Comparison of ENCODE assay signal across 24 mouse cellular contexts in genomic region chr5:134974921-134975320, GRCm38 (mm10). TPM values are rescaled to one million over a fixed set of nuclear protein-coding genes. Genes with fewer than 3 reads are reported as not detected.
DNase-seq lines count a peak whose midpoint lies in the region; ATAC-seq and TF ChIP-seq lines count a peak whose summit lies in the region.
"Had no signal": no experiment of that assay in that cellular context is flagged by ENCODE, and none has a peak within 500 bp of the region (broad histone marks: within the 10 kb centered on the region; RNA-seq: fewer than 3 reads in every experiment).

No protein-coding gene starts in this region.

- H3K36me3 ChIP-seq in heart, embryonic 12.5 days: no peaks in the 10 kb centered on the region
- H3K36me3 ChIP-seq in lung, embryonic 15.5 days: no peaks in the 10 kb centered on the region
- H3K36me3 ChIP-seq in liver, embryonic 12.5 days: no peaks in the 10 kb centered on the region
- H3K36me3 ChIP-seq in liver, postnatal 0 days (replicated peaks; ENCODE audit: insufficient read depth, low read length): no peaks in the 10 kb centered on the region
- H3K36me3 ChIP-seq in hindbrain, embryonic 10.5 days: no peaks in the 10 kb centered on the region
- H3K36me3 ChIP-seq: embryonic facial prominence, embryonic 15.5 days; forebrain, embryonic 10.5 days; hindbrain, embryonic 13.5 days had no signal

- H3K4me3 ChIP-seq in heart, embryonic 12.5 days: no peak overlapping the region
- no peak overlapping the region for H3K4me3 ChIP-seq in lung, embryonic 15.5 days
- no peak overlapping the region for H3K4me3 ChIP-seq in liver, embryonic 12.5 days
- H3K4me3 ChIP-seq in liver, postnatal 0 days (ENCODE audit: low read depth, low read length): no peak overlapping the region
- no peak overlapping the region for H3K4me3 ChIP-seq in hindbrain, embryonic 10.5 days
- H3K4me3 ChIP-seq: embryonic facial prominence, embryonic 15.5 days; forebrain, embryonic 10.5 days; gastrocnemius, adult 2 months; hindbrain, embryonic 13.5 days had no signal

- peaks cover 14% of the 10 kb centered on the region for H3K4me1 ChIP-seq in heart, embryonic 12.5 days (replicated peaks)
- H3K4me1 ChIP-seq in lung, embryonic 15.5 days: peaks cover 23% of the 10 kb centered on the region
- H3K4me1 ChIP-seq in liver, embryonic 12.5 days: peaks cover 52% of the 10 kb centered on the region
- peaks cover 25% of the 10 kb centered on the region for H3K4me1 ChIP-seq in liver, postnatal 0 days (ENCODE audit: insufficient read depth)
- H3K4me1 ChIP-seq in hindbrain, embryonic 10.5 days (replicated peaks): no peaks in the 10 kb centered on the region
- H3K4me1 ChIP-seq: embryonic facial prominence, embryonic 15.5 days; forebrain, embryonic 10.5 days; hindbrain, embryonic 13.5 days had no signal

- peak overlapping the region; percentile 35 for H3K4me2 ChIP-seq in heart, embryonic 12.5 days
- no peak overlapping the region for H3K4me2 ChIP-seq in lung, embryonic 15.5 days
- H3K4me2 ChIP-seq in liver, embryonic 12.5 days: peak overlapping the region; percentile 56
- H3K4me2 ChIP-seq in liver, postnatal 0 days (ENCODE audit: low read depth, low read length): 0 out of 2 replicates have a peak overlapping the region, but pooled peaks have one; percentile 26
- H3K4me2 ChIP-seq: embryonic facial prominence, embryonic 15.5 days; hindbrain, embryonic 13.5 days had no signal

- TF ChIP-seq EP300 in liver, postnatal 0 days (IDR thresholded peaks at IDR 0.05; ENCODE audit: low read depth): no peak

- H3K27me3 ChIP-seq in heart, embryonic 12.5 days (replicated peaks): no peaks in the 10 kb centered on the region
- no peaks in the 10 kb centered on the region for H3K27me3 ChIP-seq in lung, embryonic 15.5 days
- no peaks in the 10 kb centered on the region for H3K27me3 ChIP-seq in liver, embryonic 12.5 days (replicated peaks)
- H3K27me3 ChIP-seq in liver, postnatal 0 days (ENCODE audit: insufficient read depth, low read length): no peaks in the 10 kb centered on the region
- no peaks in the 10 kb centered on the region for H3K27me3 ChIP-seq in hindbrain, embryonic 10.5 days (ENCODE audit: insufficient read depth, poor library complexity, severe bottlenecking)
- H3K27me3 ChIP-seq: embryonic facial prominence, embryonic 15.5 days; hindbrain, embryonic 13.5 days had no signal

- H3K9ac ChIP-seq in heart, embryonic 12.5 days: no peak overlapping the region
- no peak overlapping the region for H3K9ac ChIP-seq in lung, embryonic 15.5 days
- 0 out of 2 replicates have a peak overlapping the region, but pooled peaks have one; percentile 27 for H3K9ac ChIP-seq in liver, embryonic 12.5 days
- H3K9ac ChIP-seq in liver, postnatal 0 days (replicated peaks): no peak overlapping the region
- H3K9ac ChIP-seq: embryonic facial prominence, embryonic 15.5 days; hindbrain, embryonic 13.5 days had no signal

- no peaks in the 10 kb centered on the region for H3K9me3 ChIP-seq in heart, embryonic 12.5 days (replicated peaks)
- H3K9me3 ChIP-seq in lung, embryonic 15.5 days: no peaks in the 10 kb centered on the region
- no peaks in the 10 kb centered on the region for H3K9me3 ChIP-seq in liver, embryonic 12.5 days (replicated peaks)
- no peaks in the 10 kb centered on the region for H3K9me3 ChIP-seq in liver, postnatal 0 days (ENCODE audit: low read length)
- H3K9me3 ChIP-seq in hindbrain, embryonic 10.5 days: no peaks in the 10 kb centered on the region
- H3K9me3 ChIP-seq: embryonic facial prominence, embryonic 15.5 days; forebrain, embryonic 10.5 days; hindbrain, embryonic 13.5 days had no signal

- no peak for DNase-seq in heart, postnatal 4 days
- no peak for DNase-seq in lung, postnatal 25 days (ENCODE audit: low spot score)
- DNase-seq in liver, postnatal 0 days: no peak
- no peak for DNase-seq in hindbrain, embryonic 10.5 days (ENCODE audit: low spot score)
- no peak for DNase-seq in urinary bladder, postnatal 25 days (ENCODE audit: low spot score)
- DNase-seq: adrenal gland, adult 2 months; adrenal gland, postnatal 25 days; cerebellum, adult 2 months; cerebellum, postnatal 10 days; embryo, embryonic 11 days; gastrocnemius, adult 2 months; gastrocnemius, postnatal 25 days; heart, postnatal 36 days had no signal

- WGBS in heart, embryonic 12.5 days: 44% methylated on average over 2 of the region's 2 CpGs
- WGBS in lung, embryonic 15.5 days: 32% methylated on average over 2 of the region's 2 CpGs
- WGBS in liver, embryonic 12.5 days (ENCODE audit: insufficient replicate concordance): 19% methylated on average over 2 of the region's 2 CpGs
- 30% methylated on average over 2 of the region's 2 CpGs for WGBS in liver, postnatal 0 days (ENCODE audit: insufficient replicate concordance)
- 59% methylated on average over 2 of the region's 2 CpGs for WGBS in hindbrain, embryonic 10.5 days

- ATAC-seq in heart, embryonic 12.5 days (ENCODE audit: insufficient number of reproducible peaks, low FRiP score): no peak
- ATAC-seq in lung, embryonic 15.5 days (ENCODE audit: borderline replicate concordance, extremely low read depth, low FRiP score, low TSS enrichment): no peak
- ATAC-seq in liver, embryonic 12.5 days: no peak
- ATAC-seq in liver, postnatal 0 days: no peak
- ATAC-seq: forebrain, embryonic 14.5 days; hindbrain, postnatal 0 days had no signal

- no peak for TF ChIP-seq CTCF in liver, postnatal 0 days (IDR thresholded peaks at IDR 0.05; ENCODE audit: low read depth)

- peak overlapping the region; percentile 51; the same call in 1 of the 2 replicates for H3K27ac ChIP-seq in heart, embryonic 12.5 days (ENCODE audit: poor library complexity, severe bottlenecking)
- peak overlapping the region; percentile 84 for H3K27ac ChIP-seq in lung, embryonic 15.5 days
- peak overlapping the region; percentile 59 for H3K27ac ChIP-seq in liver, embryonic 12.5 days
- no peak overlapping the region for H3K27ac ChIP-seq in liver, postnatal 0 days (ENCODE audit: low read depth)
- no peak overlapping the region for H3K27ac ChIP-seq in hindbrain, embryonic 10.5 days
- H3K27ac ChIP-seq: embryonic facial prominence, embryonic 15.5 days; forebrain, embryonic 10.5 days; gastrocnemius, adult 2 months; hindbrain, embryonic 13.5 days; hindbrain, postnatal 0 days had no signal

RNA-seq across cellular contexts. Expression of gene Cldn3, which starts 11.1 kb away (rescaled TPM):
- 2.5 and 3.2 TPM in 2 replicates for polyA plus RNA-seq in heart, embryonic 12.5 days (2016; fragmentation: Nextera tagmentation; extraction: Ambion mirVana)
- total RNA-seq in heart, postnatal 4 days (2021): under 1 TPM; 0.71 to 0.77 TPM
- 241 and 259 TPM in 2 replicates for polyA plus RNA-seq in lung, embryonic 15.5 days (2015; fragmentation: Nextera tagmentation; extraction: Ambion mirVana)
- 0.55 and 0.57 TPM in 2 replicates for polyA plus RNA-seq in liver, embryonic 12.5 days (2016; fragmentation: Nextera tagmentation; extraction: Ambion mirVana)
- 65.0 and 73.7 TPM in 2 replicates for polyA plus RNA-seq in liver, postnatal 0 days (2015; fragmentation: Nextera tagmentation; extraction: Ambion mirVana)
- 7.9 and 16.3 TPM in 2 replicates for polyA plus RNA-seq in hindbrain, embryonic 10.5 days (2016; fragmentation: Nextera tagmentation; extraction: Ambion mirVana)
- total RNA-seq: CH12.LX; gastrocnemius, adult 2 months; granulocyte monocyte progenitor cell, adult 5-6 weeks had no signal

RNA-seq across cellular contexts. Expression of gene Cldn4, which starts 28.2 kb away (rescaled TPM):
- polyA plus RNA-seq in heart, embryonic 12.5 days (2016; fragmentation: Nextera tagmentation; extraction: Ambion mirVana): 1.0 and 1.1 TPM in 2 replicates
- total RNA-seq in heart, postnatal 4 days (2021): under 1 TPM in 1 of 2 experiments, not detected in 1; 0.14 TPM
- polyA plus RNA-seq in lung, embryonic 15.5 days (2015; fragmentation: Nextera tagmentation; extraction: Ambion mirVana): 31.7 and 34.3 TPM in 2 replicates
- 0.28 and 0.49 TPM in 2 replicates for polyA plus RNA-seq in liver, embryonic 12.5 days (2016; fragmentation: Nextera tagmentation; extraction: Ambion mirVana)
- polyA plus RNA-seq in liver, postnatal 0 days (2015; fragmentation: Nextera tagmentation; extraction: Ambion mirVana): 0.13 and 0.32 TPM in 2 replicates
- 9.9 and 11.0 TPM in 2 replicates for polyA plus RNA-seq in hindbrain, embryonic 10.5 days (2016; fragmentation: Nextera tagmentation; extraction: Ambion mirVana)
- total RNA-seq: adrenal gland, adult 2 months; adrenal gland, postnatal 25 days; gastrocnemius, adult 2 months; gastrocnemius, postnatal 25 days; granulocyte monocyte progenitor cell, adult 5-6 weeks; heart, postnatal 36 days; hindbrain, postnatal 0 days had no signal
- polyA plus RNA-seq: adrenal gland, adult 2 months; erythroblast, embryonic 14.5 days; forebrain, embryonic 14.5 days; hindbrain, embryonic 13.5 days; hindbrain, postnatal 0 days had no signal

RNA-seq across cellular contexts. Expression of gene Abhd11, which starts 34.0 kb away (rescaled TPM):
- 58.1 and 58.3 TPM in 2 replicates for polyA plus RNA-seq in heart, embryonic 12.5 days (2016; fragmentation: Nextera tagmentation; extraction: Ambion mirVana)
- total RNA-seq in heart, postnatal 4 days (2021): 10 to 100 TPM; 55.0 to 59.6 TPM
- polyA plus RNA-seq in lung, embryonic 15.5 days (2015; fragmentation: Nextera tagmentation; extraction: Ambion mirVana): 66.7 and 66.9 TPM in 2 replicates
- 39.1 and 45.3 TPM in 2 replicates for polyA plus RNA-seq in liver, embryonic 12.5 days (2016; fragmentation: Nextera tagmentation; extraction: Ambion mirVana)
- 47.9 and 49.2 TPM in 2 replicates for polyA plus RNA-seq in liver, postnatal 0 days (2015; fragmentation: Nextera tagmentation; extraction: Ambion mirVana)
- 42.2 and 43.6 TPM in 2 replicates for polyA plus RNA-seq in hindbrain, embryonic 10.5 days (2016; fragmentation: Nextera tagmentation; extraction: Ambion mirVana)

RNA-seq across cellular contexts. Expression of gene Mettl27, which starts 42.8 kb away (rescaled TPM):
- 8.6 and 11.1 TPM in 2 replicates for polyA plus RNA-seq in heart, embryonic 12.5 days (2016; fragmentation: Nextera tagmentation; extraction: Ambion mirVana)
- total RNA-seq in heart, postnatal 4 days (2021): 1 to 10 TPM; 6.2 to 7.1 TPM
- polyA plus RNA-seq in lung, embryonic 15.5 days (2015; fragmentation: Nextera tagmentation; extraction: Ambion mirVana): 24.7 TPM in 2 replicates
- polyA plus RNA-seq in liver, embryonic 12.5 days (2016; fragmentation: Nextera tagmentation; extraction: Ambion mirVana): 8.5 and 9.8 TPM in 2 replicates
- 17.3 and 21.7 TPM in 2 replicates for polyA plus RNA-seq in liver, postnatal 0 days (2015; fragmentation: Nextera tagmentation; extraction: Ambion mirVana)
- 12.0 and 12.6 TPM in 2 replicates for polyA plus RNA-seq in hindbrain, embryonic 10.5 days (2016; fragmentation: Nextera tagmentation; extraction: Ambion mirVana)

RNA-seq across cellular contexts. Expression of gene Stx1a, which starts 48.4 kb away (rescaled TPM):
- polyA plus RNA-seq in heart, embryonic 12.5 days (2016; fragmentation: Nextera tagmentation; extraction: Ambion mirVana): 12.1 and 13.3 TPM in 2 replicates
- 1 to 10 TPM; 5.6 to 6.0 TPM for total RNA-seq in heart, postnatal 4 days (2021)
- polyA plus RNA-seq in lung, embryonic 15.5 days (2015; fragmentation: Nextera tagmentation; extraction: Ambion mirVana): 11.9 and 13.2 TPM in 2 replicates
- 2.7 and 2.8 TPM in 2 replicates for polyA plus RNA-seq in liver, embryonic 12.5 days (2016; fragmentation: Nextera tagmentation; extraction: Ambion mirVana)
- 2.3 and 2.5 TPM in 2 replicates for polyA plus RNA-seq in liver, postnatal 0 days (2015; fragmentation: Nextera tagmentation; extraction: Ambion mirVana)
- polyA plus RNA-seq in hindbrain, embryonic 10.5 days (2016; fragmentation: Nextera tagmentation; extraction: Ambion mirVana): 17.0 and 20.5 TPM in 2 replicates

Comparison
In these comparisons a context has a peak if more than half of its experiments do, and no peak if none do; other contexts are left out.
1. H3K27ac ChIP-seq: peak in heart, embryonic 12.5 days (single experiment), lung, embryonic 15.5 days (single experiment) and liver, embryonic 12.5 days (single experiment); none in liver, postnatal 0 days (single experiment) and hindbrain, embryonic 10.5 days (single experiment).